Mouse (Mus musculus) megakaryocyte, adult 5-6 weeks (primary cell): ENCODE measurements around the gene Rln3. TPM values are rescaled to one million over a fixed set of nuclear protein-coding genes. Genes with fewer than 3 reads are reported as not detected.
"Not testable (repeated sequence)": the region's sequence is repeated elsewhere in the genome, so short reads cannot be mapped to it uniquely, and the experiment has no call there.

Experiments used
- ATAC-seq: 2 replicates; pipeline ENCODE4 v1.8.0; 2016; ENCODE audit warnings: mild to moderate bottlenecking, inconsistent platforms; ENCODE audit not compliant: poor library complexity, severe bottlenecking
- total RNA-seq, 2 experiments: library from RNA; stranded (forward) in 1 of 2; stranded (reverse) in 1 of 2; fragments of 153-499, 151-499 nt in 1 of 2; fragments of 221-1000, 200-1000 nt in 1 of 2; gene quantifications; 2 replicates each; pipeline versions ENCODE4 v1.2.3 to v1.2.4; 2015 to 2017

Rln3 gene
- total RNA-seq, 2 experiments from 2014 or later: not detected

DNA sequence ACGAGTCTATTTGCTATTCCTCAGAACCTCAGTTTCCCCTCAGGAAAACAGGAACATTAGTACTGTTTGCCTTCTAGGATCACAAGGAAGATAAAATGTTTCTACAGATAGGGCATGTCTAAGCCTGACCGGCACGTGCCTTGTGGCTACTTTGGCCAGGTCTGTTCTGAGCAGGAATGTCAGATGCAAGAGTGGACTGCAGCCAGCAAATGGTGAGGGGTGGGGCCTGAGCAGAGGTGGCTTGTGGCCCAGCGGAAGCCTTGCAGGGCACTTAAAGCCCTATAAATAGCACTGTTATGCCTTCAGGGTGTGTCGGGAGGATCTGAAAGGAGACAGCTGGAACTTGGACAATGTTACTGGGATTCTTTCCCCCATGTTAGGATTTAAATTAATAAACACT is 21.7 kb downstream of the Rln3 start:
- ATAC-seq: no peak

- no peak for ATAC-seq
Observed at GRCm38 (mm10) chr8:84021569-84021968, 23.2 kb downstream of the Rln3 start.

- ATAC-seq: no peak
Observed at GRCm38 (mm10) chr8:84021096-84021495, 23.7 kb downstream of the Rln3 start, which contains the start of gene Palm3. TSS of gene Palm3 (plus strand) at chr8:84021471.

- ATAC-seq: no peak
Observed at GRCm38 (mm10) chr8:84019738-84020137, 25.1 kb downstream of the Rln3 start.

GRCm38 (mm10) chr8:84015833-84016232 is 29.0 kb downstream of the Rln3 start:
- no peak for ATAC-seq

- no peak for ATAC-seq
Observed at GRCm38 (mm10) chr8:84012499-84013165, 32.2 kb downstream of the Rln3 start.

- 0 out of 2 replicates have a peak, but pooled peaks have one; percentile 26 for ATAC-seq
Observed at GRCm38 (mm10) chr8:84011705-84012498, 32.9 kb downstream of the Rln3 start, which contains the start of gene 2210011C24Rik. TSS of gene 2210011C24Rik (minus strand) at chr8:84012171.

- ATAC-seq: peak; percentile 80
Observed at GRCm38 (mm10) chr8:84010625-84011611, 33.9 kb downstream of the Rln3 start.

DNA sequence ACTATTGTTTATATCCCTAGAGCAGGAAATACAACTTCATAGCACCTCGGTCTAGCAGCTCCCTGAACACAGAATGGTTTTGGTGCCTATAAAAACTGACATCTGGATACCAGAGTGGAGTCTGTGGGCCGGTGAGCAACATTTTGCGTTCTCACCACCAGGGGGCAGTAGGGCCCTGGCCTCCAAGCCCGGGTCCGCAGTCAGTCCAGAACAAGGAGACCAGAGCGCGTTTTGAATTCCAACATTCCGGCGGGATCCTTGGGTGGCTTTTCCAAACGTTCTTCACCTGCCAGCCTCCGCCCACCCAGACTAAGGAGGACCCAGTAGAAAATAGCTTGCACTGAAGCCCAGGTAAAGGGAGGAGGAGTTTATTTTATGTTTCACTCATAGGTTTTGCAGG is 34.9 kb downstream of the Rln3 start:
- ATAC-seq: peak; percentile 77

GRCm38 (mm10) chr8:84008362-84008761 is 36.4 kb downstream of the Rln3 start:
- ATAC-seq: no peak

DNA sequence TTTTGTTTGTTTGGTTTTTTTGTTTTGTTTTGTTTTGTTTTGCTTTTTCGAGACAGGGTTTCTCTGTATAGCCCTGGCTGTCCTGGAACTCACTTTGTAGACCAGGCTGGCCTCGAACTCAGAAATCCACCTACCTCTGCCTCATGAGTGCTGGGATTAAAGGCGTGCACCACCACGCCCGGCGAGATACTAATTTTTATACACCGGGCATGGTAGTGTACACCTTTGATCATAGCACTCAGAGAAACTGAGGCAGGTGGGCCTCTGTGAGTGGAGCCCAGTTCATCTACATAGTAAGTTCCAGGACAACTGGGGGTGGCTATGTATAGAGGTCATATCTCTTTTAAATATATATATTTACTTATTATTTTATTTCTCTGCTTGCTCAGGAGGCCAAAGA is 39.3 kb downstream of the Rln3 start:
- not testable (repeated sequence) for ATAC-seq

- peak; percentile 100 for ATAC-seq
Observed at GRCm38 (mm10) chr8:84004533-84005201, 40.1 kb downstream of the Rln3 start.

DNA sequence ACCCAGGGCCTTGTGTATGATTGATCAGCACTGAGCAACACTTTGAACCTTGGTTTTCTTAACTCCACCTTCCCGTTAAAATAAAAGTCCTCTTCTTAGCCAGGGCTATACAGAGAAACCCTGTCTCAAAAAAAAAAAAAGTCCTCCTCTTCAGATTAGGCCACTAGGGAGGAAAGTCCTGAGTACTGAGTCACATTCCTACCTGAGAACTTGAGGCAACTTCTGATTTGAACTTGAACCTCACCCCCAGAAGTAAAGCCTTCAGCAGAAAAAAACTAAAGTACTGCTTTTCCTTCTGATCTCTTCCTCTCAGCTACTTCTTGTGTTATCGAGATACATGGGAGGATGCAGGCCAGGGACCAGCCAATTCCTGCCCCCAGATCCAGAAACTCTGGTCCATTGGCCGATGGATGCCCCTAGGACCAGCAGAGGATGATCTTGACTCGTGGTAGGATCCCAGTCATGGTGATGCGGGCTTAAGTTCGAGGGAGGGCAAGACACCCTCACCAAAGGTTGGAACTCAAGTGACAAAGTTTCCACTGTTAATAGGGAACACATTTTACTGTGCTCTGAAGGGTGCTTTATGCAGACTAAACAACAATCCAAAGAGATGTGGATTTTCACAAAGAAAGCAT is 41.1 kb downstream of the Rln3 start:
- no peak for ATAC-seq

- no peak for ATAC-seq
Observed at GRCm38 (mm10) chr8:84002957-84003611, 41.7 kb downstream of the Rln3 start.

DNA sequence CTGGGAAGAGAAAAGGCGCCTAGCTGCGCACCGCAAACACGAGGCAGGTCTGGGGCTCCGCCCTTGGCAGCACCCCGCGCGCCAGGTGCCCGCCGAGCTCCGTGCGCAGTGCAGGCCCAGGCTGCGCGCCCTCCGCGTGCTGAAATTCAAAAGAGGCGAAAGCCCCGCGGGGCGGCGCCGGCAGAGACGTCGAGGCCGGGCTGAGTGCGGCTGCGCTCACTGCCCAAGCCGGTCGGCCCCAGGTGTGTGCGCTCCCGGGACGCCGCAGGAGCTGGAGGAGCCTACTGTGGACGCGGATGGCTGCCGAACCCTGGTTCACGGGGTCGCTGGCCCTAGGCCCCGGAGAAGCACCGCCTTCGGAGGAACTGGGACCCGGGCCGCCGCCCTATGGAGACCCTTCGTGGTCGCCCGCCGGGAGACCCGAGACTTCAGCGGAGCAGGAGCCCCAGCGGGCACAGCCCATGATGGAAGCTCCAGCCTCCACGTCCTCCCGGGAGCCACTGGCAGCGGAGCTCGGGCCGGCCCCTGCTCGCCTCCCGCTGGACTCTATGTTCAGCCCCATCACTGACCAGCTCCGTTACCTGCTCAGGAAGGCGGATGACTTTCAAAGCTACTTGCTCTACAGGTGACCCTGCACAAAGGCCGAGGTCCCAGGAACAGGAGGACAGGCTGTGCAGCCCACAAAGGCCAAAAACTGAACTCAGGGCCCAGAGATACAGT is 43.4 kb downstream of the Rln3 start, which contains the start of gene 1700067K01Rik:
TSS of gene 1700067K01Rik (plus strand) at position 222 of the 720 bp plus-strand sequence.
- no peak for ATAC-seq

DNA sequence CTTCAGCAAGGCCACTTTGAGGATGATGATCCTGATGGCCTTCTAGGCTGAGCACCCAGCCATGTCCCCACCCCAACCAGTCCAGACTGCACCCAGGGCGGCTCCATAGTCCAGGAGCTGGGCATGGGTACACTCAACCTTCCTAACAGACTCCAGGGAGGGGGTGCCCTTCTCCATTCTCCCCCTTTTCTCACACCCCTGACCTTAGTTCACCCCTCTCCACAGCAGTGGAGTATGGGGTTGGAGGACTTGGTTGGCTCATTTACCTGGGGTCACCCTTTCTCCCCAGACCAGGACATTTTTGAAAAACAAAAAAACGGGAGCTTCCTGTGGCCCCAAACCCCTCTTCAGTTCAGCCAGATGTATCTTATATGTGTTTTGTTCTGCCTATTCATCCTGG is 45.0 kb downstream of the Rln3 start:
- no peak for ATAC-seq

DNA sequence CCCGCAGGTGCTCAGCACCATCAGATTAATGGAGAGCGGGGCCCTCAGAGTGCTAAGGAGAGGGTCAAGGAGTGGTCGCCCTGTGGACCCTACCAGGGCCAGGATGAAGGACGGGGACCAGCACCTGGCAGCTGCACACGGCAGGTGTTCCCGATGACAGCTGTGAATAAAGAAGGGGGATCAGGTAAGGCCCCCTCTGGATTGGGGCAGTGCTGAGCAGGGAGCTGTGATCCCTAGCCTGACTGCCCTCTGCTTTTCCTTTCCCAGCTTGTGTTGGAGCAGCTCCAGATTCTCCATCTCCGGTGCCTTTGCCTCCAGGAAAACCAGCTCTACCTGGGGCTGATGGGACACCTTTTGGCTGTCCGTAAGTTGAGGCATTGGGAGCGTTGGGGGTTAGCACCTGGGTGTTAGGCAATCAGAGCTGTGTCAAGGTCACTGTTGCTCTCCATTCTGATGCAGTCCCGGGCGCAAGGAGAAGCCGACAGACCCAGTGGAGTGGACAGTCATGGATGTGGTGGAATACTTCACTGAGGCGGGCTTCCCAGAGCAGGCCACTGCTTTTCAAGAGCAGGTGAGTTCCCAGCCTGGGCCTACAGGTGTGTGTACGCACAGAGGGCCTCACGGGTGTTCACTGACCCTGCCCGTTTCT is 45.6 kb downstream of the Rln3 start:
- ATAC-seq: no peak
